Mouse (Mus musculus) cerebellum, adult 2 months (tissue): ENCODE data around the gene Tmem63a. TPM values are rescaled to one million over a fixed set of nuclear protein-coding genes. Genes with fewer than 3 reads are reported as not detected.

Experiments
- DNase-seq, 2 experiments: peaks; one replicate each; pipeline ENCODE4 v3.0.0; 2021
- H3K27ac ChIP-seq: fragments of 200-500 bp; 2 replicates; pipeline ENCODE4 v1.5.1; 2012; ENCODE audit warnings: low read length, control low read depth, inconsistent platforms; ENCODE audit not compliant: insufficient read depth
- H3K27me3 ChIP-seq: fragments of 200-500 bp; 2 replicates; pipeline ENCODE4 v1.6.1; 2012; ENCODE audit warnings: inconsistent platforms, mild to moderate bottlenecking, low read length, moderate library complexity; ENCODE audit not compliant: control insufficient read depth, insufficient read depth
- H3K4me1 ChIP-seq: fragments of 200-500 bp; 2 replicates; pipeline ENCODE4 v1.6.1; 2011; ENCODE audit warnings: low read length; ENCODE audit not compliant: control insufficient read depth, insufficient read depth
- H3K4me3 ChIP-seq: fragments of 200-500 bp; replicated peaks from 2 replicates; pipeline ENCODE3; 2011; ENCODE audit warnings: mild to moderate bottlenecking, low read depth, low read length, control low read depth; ENCODE audit not compliant: insufficient read depth
- CTCF ChIP-seq: fragments of 200-500 bp; IDR thresholded peaks from 2 replicates; pipeline ENCODE4 v1.5.1; 2011; ENCODE audit warnings: low read depth, mild to moderate bottlenecking, control low read depth, low read length, moderate library complexity, borderline replicate concordance; ENCODE audit not compliant: insufficient read depth
- POLR2A ChIP-seq: fragments of 200-500 bp; IDR thresholded peaks from 2 replicates; pipeline ENCODE4 v1.6.1; 2011; ENCODE audit warnings: low read length, control low read depth, borderline replicate concordance; ENCODE audit not compliant: insufficient read depth
- WGBS: fragments of 180-500 bp; shearing (Covaris S2); methylation state at CpG from one replicate; pipeline ENCODE4 v1.1.7; 2018; 5-methylcytosine and 5-hydroxymethylcytosine counted together
- polyA plus RNA-seq: library from polyadenylated mRNA; depleted of rRNA; stranded (reverse); fragments of >200 nt; gene quantifications from 2 replicates; pipeline ENCODE4 v1.2.3, GENCODE M21; 2012

The Tmem63a gene
- polyA plus RNA-seq, 1 experiment = 117 TPM

- TF ChIP-seq CTCF = no peak
- no peak for TF ChIP-seq POLR2A
Observed at GRCm38 (mm10) chr1:180943896-180944295, 1.8 kb downstream of the Tmem63a start.

GRCm38 (mm10) chr1:180944553-180944952 lies 2.4 kb downstream of the Tmem63a start:
- Histone ChIP-seq H3K27me3 (no peaks in the 10 kb centered on the region), H3K27ac (peak overlapping the region; percentile 41; the same call in 1 of the 2 replicates), H3K4me1 (no peaks in the 10 kb centered on the region), H3K4me3 (no peak overlapping the region)
- TF ChIP-seq CTCF (no peak), POLR2A (no peak)
- DNase-seq = no peak
- WGBS = 82% methylated on average over 4 of the region's 4 CpGs

More at GRCm38 (mm10) chr1:180943896-180944295, 1.8 kb downstream of the Tmem63a start:
- H3K27me3 ChIP-seq = no peaks in the 10 kb centered on the region
- H3K4me3 ChIP-seq = no peak overlapping the region
- H3K4me1 ChIP-seq = no peaks in the 10 kb centered on the region
- 78% methylated on average over 1 of the region's 1 CpGs for WGBS
- no peak for DNase-seq
- H3K27ac ChIP-seq = no peak overlapping the region

DNA sequence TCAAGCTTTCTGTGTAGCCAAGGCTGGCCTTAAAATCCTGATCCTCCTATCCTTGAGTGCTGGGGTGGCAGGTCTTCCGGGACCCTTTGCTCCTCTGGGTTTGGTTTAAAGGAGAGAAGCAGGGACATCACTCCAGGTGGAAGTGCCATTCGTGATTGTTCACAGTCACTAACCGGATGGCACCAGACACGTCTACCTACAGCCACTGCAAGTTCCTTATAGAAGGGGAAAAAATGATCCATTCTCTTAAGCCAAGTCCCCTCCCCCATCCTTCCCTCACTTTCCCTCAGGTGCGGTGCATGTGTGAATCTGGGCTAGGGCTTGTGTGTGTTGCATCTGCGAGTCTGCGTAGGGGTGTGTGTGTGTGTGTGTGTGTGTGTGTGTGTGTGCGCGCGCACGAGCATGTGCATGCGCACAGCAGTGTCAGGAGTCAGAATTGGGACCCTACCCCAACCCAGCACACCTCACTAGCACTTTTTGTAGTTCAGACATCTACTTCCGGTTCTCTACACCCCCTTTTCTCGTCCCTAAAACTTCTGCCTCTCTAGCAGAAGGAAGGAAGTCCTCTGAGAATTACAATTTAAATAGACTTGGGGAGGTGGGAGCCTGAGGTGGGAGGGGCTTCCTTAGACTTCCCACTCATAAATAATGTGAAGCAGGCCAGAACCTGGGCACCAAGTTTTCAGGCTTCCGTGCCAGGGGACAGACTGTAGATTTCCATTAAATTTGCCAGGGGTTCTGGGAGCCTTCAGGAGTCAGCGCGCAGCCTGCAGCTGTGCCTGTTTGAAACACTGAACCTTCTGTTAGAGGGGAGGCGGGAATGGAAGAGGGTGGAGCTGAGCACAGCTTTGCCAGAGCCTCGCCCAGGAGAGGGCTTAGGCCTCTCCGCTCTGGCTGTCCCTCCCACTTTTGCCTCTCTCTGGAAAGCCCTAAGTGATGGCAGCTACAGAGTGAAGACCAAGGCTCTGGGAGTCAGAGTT lies 3.1 kb downstream of the Tmem63a start:
- Histone ChIP-seq H3K4me1 (no peaks in the 10 kb centered on the region), H3K27me3 (no peaks in the 10 kb centered on the region), H3K27ac (peak overlapping the region; percentile 41; the same call in 1 of the 2 replicates), H3K4me3 (no peak overlapping the region)
- peak in 1 of 2 experiments; percentile 20 for DNase-seq
- no peak for TF ChIP-seq POLR2A
- no peak for TF ChIP-seq CTCF
- 44% methylated on average over 20 of the region's 20 CpGs for WGBS

- WGBS = 32% methylated on average over 6 of the region's 6 CpGs
- Histone ChIP-seq H3K4me1 (no peaks in the 10 kb centered on the region), H3K4me3 (no peak overlapping the region), H3K27ac (no peak overlapping the region), H3K27me3 (no peaks in the 10 kb centered on the region)
- DNase-seq = no peak
- no peak for TF ChIP-seq CTCF
- no peak for TF ChIP-seq POLR2A
Observed at GRCm38 (mm10) chr1:180946448-180946847, 4.3 kb downstream of the Tmem63a start.

DNA sequence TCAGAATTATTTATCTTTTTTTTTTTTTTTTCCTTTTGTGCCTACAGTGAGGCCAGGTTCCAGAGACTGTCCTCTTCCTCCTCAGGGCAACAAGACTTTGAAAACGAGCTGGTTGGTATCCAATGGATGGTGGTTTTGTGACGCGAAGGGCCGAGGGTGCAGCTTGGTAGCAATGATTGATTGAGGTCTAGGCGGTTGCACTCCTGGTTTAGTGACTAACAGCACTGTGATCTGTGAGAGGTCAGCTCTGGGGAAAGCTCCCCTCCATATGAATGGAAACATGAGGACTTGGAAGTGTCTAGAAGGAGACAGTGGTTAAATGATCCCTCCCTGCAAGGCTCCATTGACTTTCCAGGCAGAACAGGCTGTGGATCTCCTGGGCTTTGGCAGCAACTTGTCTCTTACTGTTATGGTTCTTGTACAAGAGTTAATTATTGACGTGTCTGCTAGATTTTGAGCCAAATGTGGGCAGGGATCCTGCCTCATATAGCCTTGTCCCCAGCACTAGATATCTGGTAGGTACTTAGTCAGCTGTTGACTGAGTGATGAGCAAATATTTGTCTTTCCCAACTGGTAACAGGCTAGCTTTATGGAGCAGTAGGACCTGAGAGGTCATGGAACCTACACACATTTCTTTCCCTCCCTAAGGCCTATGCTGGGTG lies 10.1 kb downstream of the Tmem63a start:
- H3K27me3 ChIP-seq = no peaks in the 10 kb centered on the region
- no peak for DNase-seq
- 84% methylated on average over 6 of the region's 6 CpGs for WGBS
- H3K4me1 ChIP-seq = no peaks in the 10 kb centered on the region
- H3K27ac ChIP-seq = no peak overlapping the region
- H3K4me3 ChIP-seq = no peak overlapping the region
- TF ChIP-seq CTCF = no peak

GRCm38 (mm10) chr1:180952808-180953207 lies 10.7 kb downstream of the Tmem63a start:
- no peaks in the 10 kb centered on the region for H3K27me3 ChIP-seq
- DNase-seq = no peak
- no peak for TF ChIP-seq CTCF
- TF ChIP-seq POLR2A = no peak
- 73% methylated on average over 5 of the region's 5 CpGs for WGBS
- H3K4me1 ChIP-seq = no peaks in the 10 kb centered on the region
- H3K27ac ChIP-seq = no peak overlapping the region
- no peak overlapping the region for H3K4me3 ChIP-seq

- no peaks in the 10 kb centered on the region for H3K4me1 ChIP-seq
- TF ChIP-seq POLR2A (no peak), CTCF (no peak)
- WGBS = 89% methylated on average over 8 of the region's 8 CpGs
- DNase-seq = no peak
- no peaks in the 10 kb centered on the region for H3K27me3 ChIP-seq
- no peak overlapping the region for H3K4me3 ChIP-seq
- no peak overlapping the region for H3K27ac ChIP-seq
Observed at GRCm38 (mm10) chr1:180956401-180956800, 14.3 kb downstream of the Tmem63a start.
